Mouse (Mus musculus) MEL (cell line): Measurements from ENCODE around the gene Slc25a12. TPM values are rescaled to one million over a fixed set of nuclear protein-coding genes. Genes with fewer than 3 reads are reported as not detected.

Source experiments
- DNase-seq: peaks from one replicate; pipeline ENCODE4 v3.0.0; 2011; ENCODE audit warnings: low read depth, low spot score
- H3K27ac ChIP-seq: 2 replicates; pipeline ENCODE4 v1.5.1; 2012; ENCODE audit warnings: low read depth, mild to moderate bottlenecking, control low read depth, low read length, moderate library complexity; ENCODE audit not compliant: control insufficient read depth
- H3K27me3 ChIP-seq, 2 experiments: fragments of 150-350 bp in 1 of 2; sonication (generic) in 1 of 2; 2 replicates each; pipeline ENCODE4 v1.6.1; 2012; ENCODE audit warnings: low read length in 2 of 2, mild to moderate bottlenecking in 2 of 2, improper control_type of control experiment in 1 of 2, moderate library complexity in 1 of 2; ENCODE audit not compliant: insufficient read depth in 2 of 2, control insufficient read depth in 1 of 2
- H3K36me3 ChIP-seq, 2 experiments: 2 replicates each; pipeline ENCODE4 v1.6.1; 2012 to 2014; ENCODE audit warnings: low read length in 2 of 2, improper control_type of control experiment in 1 of 2, inconsistent platforms in 1 of 2, mild to moderate bottlenecking in 1 of 2; ENCODE audit not compliant: insufficient read depth in 2 of 2, control insufficient read depth in 1 of 2
- H3K4me1 ChIP-seq, 2 experiments: fragments of 150-350 bp in 1 of 2; sonication (generic) in 1 of 2; 2 replicates each; pipeline ENCODE4 v1.6.1; 2012; ENCODE audit warnings: low read length in 2 of 2, improper control_type of control experiment in 1 of 2, mild to moderate bottlenecking in 1 of 2; ENCODE audit not compliant: insufficient read depth in 2 of 2, control insufficient read depth in 1 of 2
- H3K4me3 ChIP-seq, 2 experiments: fragments of 150-350 bp in 1 of 2; sonication (generic) in 1 of 2; 2 replicates each; pipeline ENCODE4 v1.5.1; 2012; ENCODE audit warnings: low read depth in 2 of 2, low read length in 2 of 2, mild to moderate bottlenecking in 2 of 2, moderate library complexity in 2 of 2, control low read depth in 1 of 2, improper control_type of control experiment in 1 of 2; ENCODE audit not compliant: control insufficient read depth in 1 of 2, insufficient read depth in 1 of 2
- H3K79me2 ChIP-seq: 2 replicates; pipeline ENCODE4 v1.6.1; 2012; ENCODE audit warnings: mild to moderate bottlenecking, low read length, moderate library complexity; ENCODE audit not compliant: control insufficient read depth, poor library complexity, insufficient read depth
- H3K9ac ChIP-seq: 2 replicates; pipeline ENCODE4 v1.6.1; 2012; ENCODE audit warnings: low read depth, mild to moderate bottlenecking, control low read depth, low read length, moderate library complexity; ENCODE audit not compliant: control insufficient read depth, poor library complexity, severe bottlenecking
- H3K9me3 ChIP-seq: fragments of 150-350 bp; sonication (generic); replicated peaks from 2 replicates; pipeline ENCODE4 v1.6.1; 2012; ENCODE audit warnings: mild to moderate bottlenecking, low read length, improper control_type of control experiment, moderate library complexity; ENCODE audit not compliant: insufficient read depth
- CHD1 ChIP-seq: IDR thresholded peaks from 2 replicates; pipeline ENCODE4 v1.6.1; 2012; ENCODE audit warnings: low read depth, mild to moderate bottlenecking, inconsistent platforms, low read length, improper control_type of control experiment
- E2F4 ChIP-seq: IDR thresholded peaks from 2 replicates; pipeline ENCODE4 v1.6.1; 2011; ENCODE audit warnings: low read depth, low read length, improper control_type of control experiment, borderline replicate concordance
- ELF1 ChIP-seq: IDR thresholded peaks from 2 replicates; pipeline ENCODE4 v1.6.1; 2014; ENCODE audit warnings: low read depth, mild to moderate bottlenecking, inconsistent platforms, low read length, improper control_type of control experiment, moderate library complexity
- EP300 ChIP-seq, 2 experiments: IDR thresholded peaks; 2 replicates each; pipeline ENCODE4 v1.6.1; 2011; ENCODE audit warnings: improper control_type of control experiment in 2 of 2, low read length in 2 of 2, low read depth in 1 of 2, mild to moderate bottlenecking in 1 of 2
- GATA1 ChIP-seq: IDR thresholded peaks from 2 replicates; pipeline ENCODE4 v1.6.1; 2011; ENCODE audit warnings: low read depth, low read length, improper control_type of control experiment
- HCFC1 ChIP-seq: IDR thresholded peaks from 2 replicates; pipeline ENCODE4 v1.6.1; 2012; ENCODE audit warnings: low read depth, mild to moderate bottlenecking, inconsistent platforms, low read length, improper control_type of control experiment, moderate library complexity
- JUND ChIP-seq: IDR thresholded peaks from 2 replicates; pipeline ENCODE4 v1.6.1; 2011; ENCODE audit warnings: low read depth, mild to moderate bottlenecking, improper control_type of control experiment, low read length
- KAT2A ChIP-seq: conservative IDR thresholded peaks from 2 replicates; pipeline ENCODE4 v1.6.1; 2012; ENCODE audit warnings: low read depth, low read length, improper control_type of control experiment, inconsistent platforms
- MAZ ChIP-seq: IDR thresholded peaks from 2 replicates; pipeline ENCODE4 v1.6.1; 2012; ENCODE audit warnings: low read depth, mild to moderate bottlenecking, inconsistent platforms, low read length, improper control_type of control experiment
- MEF2A ChIP-seq: IDR thresholded peaks from 2 replicates; pipeline ENCODE4 v1.6.1; 2014; ENCODE audit warnings: low read depth, mild to moderate bottlenecking, inconsistent platforms, low read length, improper control_type of control experiment; ENCODE audit not compliant: poor library complexity, insufficient replicate concordance, severe bottlenecking; ENCODE audit errors: extremely low read depth
- MXI1 ChIP-seq: IDR thresholded peaks from 2 replicates; pipeline ENCODE4 v1.6.1; 2011; ENCODE audit warnings: mild to moderate bottlenecking, low read depth, low read length, improper control_type of control experiment
- MYB ChIP-seq: IDR thresholded peaks from 2 replicates; pipeline ENCODE4 v1.6.1; 2011; ENCODE audit warnings: mild to moderate bottlenecking, low read depth, low read length, improper control_type of control experiment
- NELFE ChIP-seq: IDR thresholded peaks from 2 replicates; pipeline ENCODE4 v1.6.1; 2011; ENCODE audit warnings: low read depth, low read length, improper control_type of control experiment
- NRF1 ChIP-seq: IDR thresholded peaks from 2 replicates; pipeline ENCODE4 v1.6.1; 2014; ENCODE audit warnings: low read depth, mild to moderate bottlenecking, inconsistent platforms, low read length, improper control_type of control experiment, moderate library complexity; ENCODE audit not compliant: poor library complexity, insufficient read depth, severe bottlenecking
- POLR2AphosphoS2 ChIP-seq: IDR thresholded peaks from 2 replicates; pipeline ENCODE4 v1.6.1; 2011; ENCODE audit warnings: low read length, improper control_type of control experiment
- POLR2AphosphoS5 ChIP-seq: IDR thresholded peaks from 2 replicates; pipeline ENCODE4 v1.6.1; 2012; ENCODE audit warnings: low read depth, borderline replicate concordance, mild to moderate bottlenecking, inconsistent platforms, low read length, moderate library complexity, mixed read lengths
- RCOR1 ChIP-seq: IDR thresholded peaks from 2 replicates; pipeline ENCODE4 v1.6.1; 2012; ENCODE audit warnings: low read depth, mild to moderate bottlenecking, inconsistent platforms, low read length, improper control_type of control experiment
- SIN3A ChIP-seq: IDR thresholded peaks from 2 replicates; pipeline ENCODE4 v1.6.1; 2012; ENCODE audit warnings: low read length, improper control_type of control experiment, inconsistent platforms
- TAL1 ChIP-seq: IDR thresholded peaks from 2 replicates; pipeline ENCODE4 v1.6.1; 2012; ENCODE audit warnings: mild to moderate bottlenecking, inconsistent platforms, low read length, moderate library complexity, mixed read lengths
- USF1 ChIP-seq: IDR thresholded peaks from 2 replicates; pipeline ENCODE4 v1.6.1; 2014; ENCODE audit warnings: low read depth, mild to moderate bottlenecking, inconsistent platforms, low read length, improper control_type of control experiment, moderate library complexity
- ZMIZ1 ChIP-seq: IDR thresholded peaks from 2 replicates; pipeline ENCODE4 v1.6.1; 2012; ENCODE audit warnings: low read depth, mild to moderate bottlenecking, inconsistent platforms, low read length, improper control_type of control experiment, moderate library complexity
- ZNF384 ChIP-seq: IDR thresholded peaks from 2 replicates; pipeline ENCODE4 v1.6.1; 2012; ENCODE audit warnings: low read depth, mild to moderate bottlenecking, inconsistent platforms, low read length, improper control_type of control experiment
- polyA plus RNA-seq, 2 experiments: library from polyadenylated mRNA; stranded (reverse) in 1 of 2; unstranded in 1 of 2; fragments of >175 nt in 1 of 2; fragments of >200 nt in 1 of 2; gene quantifications; 2 replicates each; pipeline versions ENCODE4 v1.2.1 to v1.2.4; 2012; ENCODE audit warnings: low replicate concordance in 2 of 2, low read depth in 1 of 2; ENCODE audit not compliant: insufficient read length in 2 of 2, insufficient read depth in 1 of 2, missing spikeins in 1 of 2
- total RNA-seq: library from RNA; depleted of rRNA; stranded (reverse); fragments of 300-350 nt; gene quantifications from 2 replicates; pipeline ENCODE4 v1.2.3, GENCODE M21; 2012

The Slc25a12 gene
- total and polyA plus RNA-seq, 3 experiments, result 63.2 to 98.6 TPM; not detected in 1

GRCm38 (mm10) chr2:71338145-71338796, 29.3 kb downstream of the Slc25a12 start (continued):
- TF ChIP-seq JUND (no peak), MYB (peak; percentile 53), E2F4 (no peak), MEF2A (no peak), SIN3A (peak; percentile 77), HCFC1 (peak; percentile 43; the same call in 1 of the 2 replicates), NELFE (peak; percentile 36), ZNF384 (no peak), TAL1 (peak; percentile 60), POLR2AphosphoS2 (no peak), ZMIZ1 (no peak), USF1 (no peak), ELF1 (0 out of 2 replicates have a peak, but pooled peaks have one; percentile 66), KAT2A (no peak), POLR2AphosphoS5 (0 out of 2 replicates have a peak, but pooled peaks have one; percentile 13), MXI1 (peak; percentile 92), EP300 (IDR thresholded peaks at IDR 0.05; ENCODE audit: low read depth in 1 of 2, low read length in 2 of 2) (peak; percentile 59 to 85; a peak in 3 of 4 replicates), NRF1 (no peak), RCOR1 (0 out of 2 replicates have a peak, but pooled peaks have one; percentile 34), CHD1 (no peak)
- TF ChIP-seq, all 39 proteins: peak for 18

DNA sequence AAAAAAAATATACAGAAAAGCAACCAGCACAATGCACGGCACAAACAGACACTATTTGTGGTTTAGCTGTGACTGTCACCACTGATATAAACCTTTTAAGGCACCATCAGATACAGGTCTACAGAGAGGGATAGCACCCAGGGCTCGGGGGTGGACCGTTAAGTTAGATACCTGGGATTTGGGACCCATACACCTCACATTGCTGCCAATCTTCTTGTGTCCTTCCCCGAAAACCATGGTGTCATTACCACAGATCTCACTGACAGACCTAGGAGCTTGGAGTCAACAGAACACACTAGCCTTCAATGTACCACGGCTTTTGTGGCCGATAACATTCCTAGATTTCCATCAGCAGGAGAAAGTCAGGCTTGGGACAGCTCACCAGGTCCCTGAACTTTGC, 30.9 kb downstream of the Slc25a12 start:
- TF ChIP-seq MAZ (no peak), GATA1 (peak; percentile 32; the same call in 1 of the 2 replicates), MEF2A (no peak), TAL1 (no peak)
- Histone ChIP-seq H3K9ac (peak overlapping the region; percentile 24), H3K9me3 (no peaks in the 10 kb centered on the region), H3K27ac (peak overlapping the region; percentile 95; the same call in 1 of the 2 replicates), H3K79me2 (peaks cover 5% of the 10 kb centered on the region), H3K36me3 (peaks cover 0 to 29% of the 10 kb centered on the region in 2 experiments; a peak in 2 of 4 replicates), H3K27me3 (no peaks in the 10 kb centered on the region), H3K4me3 (no peak overlapping the region), H3K4me1 (peaks cover 15 to 22% of the 10 kb centered on the region in 2 experiments)
- peak; percentile 29 for DNase-seq
